Comparison of ENCODE assay signal across 8 mouse cellular contexts in genomic region chr8:47370421-47371080, GRCm38 (mm10).
DNase-seq lines count a peak whose midpoint lies in the region; ATAC-seq lines count a peak whose summit lies in the region.

No protein-coding gene starts in this region.

- no peak for ATAC-seq in liver, embryonic 12.5 days
- peak; percentile 45; the same call in 1 of the 2 replicates for ATAC-seq in limb, embryonic 12.5 days (ENCODE audit: insufficient number of reproducible peaks, insufficient read depth, low FRiP score, low TSS enrichment, low read depth)
- ATAC-seq in stomach, embryonic 16.5 days (ENCODE audit: insufficient read depth, low FRiP score) = peak; percentile 62; the same call in 1 of the 2 replicates

- H3K9me3 ChIP-seq in liver, embryonic 12.5 days (replicated peaks) = no peaks in the 10 kb centered on the region
- H3K9me3 ChIP-seq in limb, embryonic 12.5 days = peaks cover 7% of the 10 kb centered on the region; the same call in 1 of the 2 replicates
- no peaks in the 10 kb centered on the region for H3K9me3 ChIP-seq in stomach, embryonic 16.5 days (replicated peaks; ENCODE audit: control insufficient read depth, low read length)

- DNase-seq in liver = peak; percentile 74
- peak; percentile 90 for DNase-seq in embryo, embryonic 10 days (ENCODE audit: low spot score)
- peak; percentile 68 to 80 for DNase-seq in gastrocnemius, postnatal 36 days
- DNase-seq in kidney, adult 8-10 months = peak; percentile 84 to 86
- peak; percentile 54 for DNase-seq in naive thymus-derived CD4-positive, alpha-beta T cell, adult 2 months (ENCODE audit: low read depth)

- WGBS in liver, embryonic 12.5 days (ENCODE audit: insufficient replicate concordance) = 25% methylated on average over 15 of the region's 15 CpGs
- 28% methylated on average over 15 of the region's 15 CpGs for WGBS in limb, embryonic 12.5 days
- WGBS in stomach, embryonic 16.5 days = 22% methylated on average over 15 of the region's 15 CpGs

- H3K4me1 ChIP-seq in liver, embryonic 12.5 days = no peaks in the 10 kb centered on the region
- peaks cover 31% of the 10 kb centered on the region for H3K4me1 ChIP-seq in limb, embryonic 12.5 days (replicated peaks)
- peaks cover 6% of the 10 kb centered on the region; the same call in 1 of the 2 replicates for H3K4me1 ChIP-seq in stomach, embryonic 16.5 days (ENCODE audit: control insufficient read depth, insufficient read depth, low read length)

- H3K27ac ChIP-seq in liver, embryonic 12.5 days = no peak overlapping the region
- no peak overlapping the region for H3K27ac ChIP-seq in limb, embryonic 12.5 days
- H3K27ac ChIP-seq in stomach, embryonic 16.5 days (ENCODE audit: low read length) = no peak overlapping the region

- H3K4me3 ChIP-seq in liver, embryonic 12.5 days = no peak overlapping the region
- no peak overlapping the region for H3K4me3 ChIP-seq in limb, embryonic 12.5 days (replicated peaks)
- H3K4me3 ChIP-seq in stomach, embryonic 16.5 days (replicated peaks; ENCODE audit: low read length) = no peak overlapping the region

- no peak overlapping the region for H3K4me2 ChIP-seq in liver, embryonic 12.5 days
- H3K4me2 ChIP-seq in limb, embryonic 12.5 days = no peak overlapping the region
- peak overlapping the region; percentile 7; the same call in 1 of the 2 replicates for H3K4me2 ChIP-seq in stomach, embryonic 16.5 days (ENCODE audit: low read depth, low read length)

- no peak overlapping the region for H3K9ac ChIP-seq in liver, embryonic 12.5 days
- no peak overlapping the region for H3K9ac ChIP-seq in limb, embryonic 12.5 days (replicated peaks)
- H3K9ac ChIP-seq in stomach, embryonic 16.5 days (ENCODE audit: low read length) = no peak overlapping the region

- intact Hi-C loops in gastrocnemius, postnatal 36 days (cut with DNase I) = loop anchor here (1.0 kb wide), 1 partner anchor 354 kb away; no protein-coding TSS in a partner anchor

- no peaks in the 10 kb centered on the region for H3K36me3 ChIP-seq in liver, embryonic 12.5 days
- no peaks in the 10 kb centered on the region for H3K36me3 ChIP-seq in limb, embryonic 12.5 days
- H3K36me3 ChIP-seq in stomach, embryonic 16.5 days (ENCODE audit: control insufficient read depth, insufficient read depth, low read length) = no peaks in the 10 kb centered on the region

- no peaks in the 10 kb centered on the region for H3K27me3 ChIP-seq in liver, embryonic 12.5 days (replicated peaks)
- H3K27me3 ChIP-seq in limb, embryonic 12.5 days = no peaks in the 10 kb centered on the region
- no peaks in the 10 kb centered on the region for H3K27me3 ChIP-seq in stomach, embryonic 16.5 days (ENCODE audit: control insufficient read depth, insufficient read depth, low read length)
